In genomic region chr5:54155227-54155776, GRCm38 (mm10) we compare ENCODE assay signal across 10 mouse cellular contexts.
DNase-seq lines count a peak whose midpoint lies in the region; ATAC-seq and TF ChIP-seq lines count a peak whose summit lies in the region.
"Had no signal": no experiment of that assay in that cellular context is flagged by ENCODE, and none has a peak within 500 bp of the region (broad histone marks: within the 10 kb centered on the region; RNA-seq: fewer than 3 reads in every experiment).

No protein-coding gene starts in this region.

- WGBS in embryonic facial prominence, embryonic 13.5 days, result 48% methylated on average over 12 of the region's 12 CpGs
- 70% methylated on average over 12 of the region's 12 CpGs for WGBS in hindbrain, embryonic 10.5 days

- H3K27me3 ChIP-seq in embryonic facial prominence, embryonic 13.5 days, result peaks cover 5% of the 10 kb centered on the region
- H3K27me3 ChIP-seq in hindbrain, embryonic 10.5 days (ENCODE audit: insufficient read depth, poor library complexity, severe bottlenecking), result no peaks in the 10 kb centered on the region
- H3K27me3 ChIP-seq: liver, embryonic 15.5 days had no signal

- H3K36me3 ChIP-seq in embryonic facial prominence, embryonic 13.5 days, result no peaks in the 10 kb centered on the region
- H3K36me3 ChIP-seq in hindbrain, embryonic 10.5 days, result no peaks in the 10 kb centered on the region
- H3K36me3 ChIP-seq: liver, embryonic 15.5 days had no signal

- peak overlapping the region; percentile 53 for H3K4me2 ChIP-seq in embryonic facial prominence, embryonic 13.5 days
- H3K4me2 ChIP-seq: liver, embryonic 15.5 days had no signal

- peak overlapping the region; percentile 86 for H3K27ac ChIP-seq in layer of hippocampus, adult 2 months
- H3K27ac ChIP-seq in embryonic facial prominence, embryonic 13.5 days, result no peak overlapping the region
- peak overlapping the region; percentile 50 for H3K27ac ChIP-seq in hindbrain, embryonic 10.5 days
- H3K27ac ChIP-seq: liver, embryonic 15.5 days had no signal

- H3K4me1 ChIP-seq in embryonic facial prominence, embryonic 13.5 days, result peaks cover 16% of the 10 kb centered on the region
- H3K4me1 ChIP-seq in hindbrain, embryonic 10.5 days (replicated peaks), result peaks cover 17% of the 10 kb centered on the region

- peak; percentile 9 to 15 for DNase-seq in layer of hippocampus, adult 2 months (ENCODE audit: low spot score in 2 of 2)
- DNase-seq in layer of hippocampus, adult 8-10 months (ENCODE audit: low spot score in 2 of 2), result no peak
- DNase-seq in hindbrain, embryonic 10.5 days (ENCODE audit: low spot score), result no peak
- peak; percentile 5 for DNase-seq in naive thymus-derived CD4-positive, alpha-beta T cell, adult 2 months (ENCODE audit: low read depth)
- no peak for DNase-seq in thymus, postnatal 36 days
- no peak for DNase-seq in adrenal gland, adult 18-20 months (ENCODE audit: low spot score in 2 of 2)
- DNase-seq in gastrocnemius, adult 18-20 months (ENCODE audit: low spot score), result no peak
- DNase-seq: spleen, adult 18-20 months had no signal

- no peak overlapping the region for H3K9ac ChIP-seq in embryonic facial prominence, embryonic 13.5 days
- H3K9ac ChIP-seq: liver, embryonic 15.5 days had no signal

- no peak for TF ChIP-seq CTCF in layer of hippocampus, adult 2 months (conservative IDR thresholded peaks at IDR 0.05)

- no peak for ATAC-seq in embryonic facial prominence, embryonic 13.5 days (ENCODE audit: insufficient number of reproducible peaks, insufficient read depth, low FRiP score, low TSS enrichment, low read depth)

- H3K9me3 ChIP-seq in embryonic facial prominence, embryonic 13.5 days, result no peaks in the 10 kb centered on the region
- H3K9me3 ChIP-seq in hindbrain, embryonic 10.5 days, result no peaks in the 10 kb centered on the region
- H3K9me3 ChIP-seq: liver, embryonic 15.5 days had no signal

- peak overlapping the region; percentile 53 for H3K4me3 ChIP-seq in layer of hippocampus, adult 2 months
- peak overlapping the region; percentile 22 for H3K4me3 ChIP-seq in embryonic facial prominence, embryonic 13.5 days
- H3K4me3 ChIP-seq in hindbrain, embryonic 10.5 days, result peak overlapping the region; percentile 30
- H3K4me3 ChIP-seq: liver, embryonic 15.5 days had no signal

Comparison
In these comparisons a context has a peak if more than half of its experiments do, and no peak if none do; other contexts are left out.
1. DNase-seq: peak in layer of hippocampus, adult 2 months (2 of 2) and naive thymus-derived CD4-positive, alpha-beta T cell, adult 2 months (single experiment); none in layer of hippocampus, adult 8-10 months (0 of 2), hindbrain, embryonic 10.5 days (single experiment), thymus, postnatal 36 days (0 of 2), adrenal gland, adult 18-20 months (0 of 2) and gastrocnemius, adult 18-20 months (single experiment).
2. Peak in every context shown above with its lines, with median percentiles within 50 percentile points of each other: H3K4me3 ChIP-seq.